Mouse (Mus musculus) megakaryocyte, adult 5-6 weeks (primary cell): ENCODE measurements around the gene Slc22a28. TPM values are rescaled to one million over a fixed set of nuclear protein-coding genes. Genes with fewer than 3 reads are reported as not detected.
"Not testable (repeated sequence)": the region's sequence is repeated elsewhere in the genome, so short reads cannot be mapped to it uniquely, and the experiment has no call there.

Experiments used
- ATAC-seq: 2 replicates; pipeline ENCODE4 v1.8.0; 2016; ENCODE audit warnings: mild to moderate bottlenecking, inconsistent platforms; ENCODE audit not compliant: poor library complexity, severe bottlenecking
- total RNA-seq, 2 experiments: library from RNA; stranded (forward) in 1 of 2; stranded (reverse) in 1 of 2; fragments of 153-499, 151-499 nt in 1 of 2; fragments of 221-1000, 200-1000 nt in 1 of 2; gene quantifications; 2 replicates each; pipeline versions ENCODE4 v1.2.3 to v1.2.4; 2015 to 2017

Gene Slc22a28
- not detected in 2 replicates for total RNA-seq (2015)
- total RNA-seq (2017), result not detected in 2 replicates

DNA sequence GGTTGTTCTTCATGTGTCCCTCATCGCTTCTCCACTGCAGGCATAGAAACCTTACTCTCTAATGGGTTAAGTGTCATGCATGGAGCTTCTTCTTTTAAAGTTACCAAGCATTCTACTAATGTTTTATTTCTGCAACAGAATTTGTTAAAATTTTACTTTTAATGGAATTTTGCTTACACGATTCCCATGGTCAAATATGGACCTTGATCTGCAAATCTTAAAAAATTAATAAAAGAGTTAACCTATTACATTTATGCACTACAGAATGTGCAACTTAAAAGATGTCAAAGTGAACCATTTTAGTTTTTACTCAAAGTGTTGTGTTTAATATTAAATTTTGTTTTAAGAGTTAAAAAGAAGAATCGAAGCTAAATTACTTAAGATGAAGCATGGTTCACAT is at the start of gene Slc22a28:
Gene Slc22a28, minus strand, starts transcription at position 102 of the 400 bp plus-strand sequence.
- not testable (repeated sequence) for ATAC-seq

DNA sequence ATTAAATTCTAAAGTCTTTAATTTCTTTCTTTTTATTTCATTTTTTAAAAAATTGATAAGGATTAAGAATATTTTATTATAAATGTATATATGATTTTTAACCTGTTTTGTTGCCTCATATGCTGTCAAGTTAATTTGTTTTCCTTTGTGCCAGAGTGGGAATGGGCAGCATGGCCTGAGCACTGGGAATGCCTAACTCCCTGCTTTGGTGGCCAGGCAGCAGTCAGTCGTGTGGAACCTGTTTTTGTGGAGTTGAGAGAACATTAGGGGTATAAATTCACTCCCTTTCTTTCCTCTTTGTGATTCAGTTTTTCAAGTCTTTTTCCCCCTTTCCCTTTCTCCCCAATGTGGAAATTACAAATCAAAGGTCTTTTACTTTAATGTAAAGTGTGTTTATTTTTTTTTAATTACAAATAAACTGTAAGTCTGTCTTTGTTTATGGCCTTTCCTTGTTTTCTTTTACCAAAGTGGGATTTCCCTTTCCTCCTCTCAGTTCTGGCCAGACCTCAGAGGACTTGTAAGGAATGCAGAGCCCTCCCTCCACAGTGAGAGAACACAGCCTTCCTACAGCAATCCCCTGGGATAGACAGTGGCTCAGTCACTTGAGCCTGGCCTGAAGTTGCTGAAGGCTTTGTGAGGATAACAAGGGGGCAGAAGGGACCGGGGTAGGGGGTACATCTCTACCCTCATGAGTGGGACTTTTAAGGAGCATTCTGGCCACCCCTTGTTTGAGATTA is 17.2 kb upstream of the Slc22a28 start:
- ATAC-seq, result no peak

DNA sequence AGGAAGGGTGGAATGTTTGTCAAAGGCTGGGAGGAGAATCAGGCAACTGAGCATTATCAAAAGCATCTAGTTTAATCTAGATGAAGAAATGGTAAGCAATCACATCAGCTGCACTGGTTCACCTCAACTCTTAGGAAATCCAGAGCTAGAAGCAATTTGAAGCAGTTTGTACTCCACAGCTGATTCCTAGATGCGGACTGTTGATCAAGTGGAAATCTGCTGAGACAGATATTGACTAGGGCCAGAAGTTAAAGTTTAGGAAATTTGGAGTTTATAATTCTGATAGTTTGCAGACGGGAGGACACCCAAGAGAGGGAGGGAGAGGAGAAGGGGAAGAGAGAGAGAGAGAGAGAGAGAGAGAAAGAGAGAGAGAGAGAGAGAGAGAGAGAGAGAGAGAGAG is 10.9 kb upstream of the Slc22a28 start:
- ATAC-seq, result not testable (repeated sequence)

DNA sequence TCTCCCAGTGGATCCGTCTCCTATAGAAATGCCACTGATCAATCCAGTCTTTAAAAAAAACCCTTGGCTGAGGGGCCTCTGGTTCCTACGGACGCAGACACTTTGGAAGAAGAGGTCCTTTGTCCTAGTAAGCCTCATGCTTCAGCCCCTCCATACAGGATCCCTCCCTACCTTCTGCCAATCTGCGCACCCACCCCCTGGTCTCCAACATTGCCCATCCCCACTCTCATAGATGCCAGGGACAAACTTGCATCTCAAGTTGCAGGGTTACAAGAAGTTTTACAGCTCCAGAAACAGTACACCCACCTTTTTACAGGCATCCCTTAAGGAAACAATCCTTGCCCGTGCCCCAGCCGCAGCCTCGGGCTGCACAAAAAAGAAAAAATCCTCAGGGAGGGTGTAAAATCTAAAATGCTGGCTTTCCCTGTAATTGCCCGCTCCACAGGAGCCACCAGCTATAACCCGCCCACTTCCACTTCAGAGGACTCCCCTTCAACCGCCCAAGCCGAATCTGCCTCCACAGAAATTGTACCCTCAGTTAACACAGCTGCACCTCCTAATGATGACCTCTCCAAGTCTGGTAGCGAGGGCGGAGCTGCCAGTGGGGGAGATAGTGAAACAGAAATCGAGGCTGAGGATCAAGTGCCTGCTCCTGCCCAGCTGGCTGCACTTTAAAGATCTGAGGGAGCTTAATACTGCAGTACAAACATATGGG is 2.5 kb upstream of the Slc22a28 start:
- ATAC-seq, result not testable (repeated sequence)

DNA sequence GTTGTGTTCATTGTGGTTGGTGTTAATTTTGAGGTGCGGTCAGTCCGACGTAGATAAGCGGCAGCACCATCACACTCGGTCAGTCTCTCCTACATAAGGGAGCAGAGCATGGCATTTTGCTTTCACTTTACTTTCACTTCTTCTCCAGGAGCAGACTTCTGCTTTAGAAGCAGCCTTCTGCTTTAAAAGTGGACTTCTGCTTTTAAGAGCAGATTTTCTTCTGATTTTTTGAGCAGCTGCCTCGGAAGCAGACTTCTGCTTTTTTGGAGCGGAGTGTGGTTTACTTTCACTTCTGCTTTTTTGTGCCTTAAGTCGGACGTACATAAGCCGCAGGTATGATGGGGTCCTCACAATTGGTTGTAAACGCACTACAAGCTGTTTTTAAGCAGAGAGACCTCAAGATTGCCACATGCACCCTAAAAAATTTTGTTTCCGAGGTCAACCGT is 111.9 kb downstream of the Slc22a28 start:
- peak; percentile 88 for ATAC-seq

DNA sequence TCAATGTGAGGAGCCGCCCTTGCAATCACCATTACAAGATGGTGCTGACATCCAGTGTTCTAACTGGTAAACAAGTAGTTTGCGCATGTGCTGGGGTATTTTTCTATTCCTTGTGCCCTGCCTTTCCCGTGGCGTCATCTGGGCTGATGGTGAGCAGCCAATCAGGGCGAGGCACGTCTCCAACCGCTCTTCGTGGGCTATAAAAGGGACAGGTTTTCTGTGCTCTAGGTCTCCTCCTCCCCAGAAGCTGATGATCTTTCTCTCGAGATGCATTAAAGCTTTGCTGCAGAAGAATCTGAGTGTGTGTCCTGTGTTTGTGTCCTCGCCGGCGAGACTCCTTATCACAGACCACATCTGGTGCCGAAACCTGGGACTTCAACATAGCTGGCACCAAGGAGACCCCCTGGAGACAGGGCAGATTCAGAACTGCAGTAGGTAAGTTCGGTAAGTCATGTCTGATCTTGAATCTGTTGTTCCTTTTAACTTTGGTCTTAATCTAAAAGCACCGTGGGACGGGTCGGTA is 112.4 kb downstream of the Slc22a28 start:
- ATAC-seq, result peak; percentile 46

DNA sequence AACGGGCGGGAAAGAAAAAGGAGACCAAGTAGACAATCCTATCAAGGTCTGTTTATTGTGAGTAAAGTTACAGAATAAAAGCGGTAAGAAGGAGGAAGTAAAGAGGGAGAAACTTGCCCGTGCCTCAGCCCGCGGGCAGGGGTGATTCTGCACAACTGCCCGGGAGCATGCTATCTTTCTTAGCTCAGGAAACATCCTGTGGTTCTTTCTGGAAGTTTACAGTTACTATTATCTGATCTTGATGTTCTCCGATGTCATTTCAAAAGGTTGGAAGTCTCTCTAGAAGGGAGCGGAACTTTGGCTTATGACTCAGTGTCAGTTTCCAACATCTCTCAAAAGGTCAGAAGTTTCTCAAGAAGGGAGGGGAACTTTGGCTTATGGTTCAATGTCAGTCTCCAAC is 113.2 kb downstream of the Slc22a28 start:
- ATAC-seq, result not testable (repeated sequence)

Other genes starting within 250 kb of the Slc22a28 start
- gene Slc22a27, start 166.0 kb downstream of the Slc22a28 start, total RNA-seq (2015), result not detected in 2 replicates
- not detected in 2 replicates for gene Slc22a27, start 166.0 kb downstream of the Slc22a28 start, total RNA-seq (2017)
- gene Slc22a29, start 86.9 kb upstream of the Slc22a28 start, total RNA-seq (2015), result not detected in 2 replicates
- not detected in 2 replicates for gene Slc22a29, start 86.9 kb upstream of the Slc22a28 start, total RNA-seq (2017)